Mouse (Mus musculus) macrophage (primary cell): ENCODE results near the gene Limd1. TPM values are rescaled to one million over a fixed set of nuclear protein-coding genes. Genes with fewer than 3 reads are reported as not detected.

Experiments used
- H3K27ac ChIP-seq: fragments of 350-480 bp; formaldehyde crosslinking; 2 replicates; pipeline ENCODE4 v1.9.0; 2021
- H3K36me3 ChIP-seq: fragments of 350-480 bp; formaldehyde crosslinking; 2 replicates; pipeline ENCODE4 v1.9.0; 2021; ENCODE audit errors: inconsistent target
- H3K4me3 ChIP-seq: fragments of 350-480 bp; formaldehyde crosslinking; 2 replicates; pipeline ENCODE4 v1.9.0; 2021; ENCODE audit errors: inconsistent target
- H3K79me2 ChIP-seq: fragments of 350-480 bp; formaldehyde crosslinking; 2 replicates; pipeline ENCODE4 v1.9.0; 2021; ENCODE audit errors: inconsistent target
- WGBS: methylation state at CpG from one replicate; pipeline ENCODE4 v1.1.7; 2026; ENCODE audit warnings: inconsistent platforms; ENCODE audit not compliant: missing documents; 5-methylcytosine and 5-hydroxymethylcytosine counted together
- polyA plus RNA-seq: library from polyadenylated mRNA; stranded (reverse); fragments of 250-400 nt; gene quantifications from 3 replicates; pipeline ENCODE4 v1.2.4, GENCODE M21; 2018; ENCODE audit warnings: inconsistent platforms

Gene Limd1
- polyA plus RNA-seq, 1 experiment from 2014 or later: 20.9 TPM

- H3K27ac ChIP-seq: no peak overlapping the region
- H3K36me3 ChIP-seq: peaks cover 61% of the 10 kb centered on the region
- no peaks in the 10 kb centered on the region for H3K79me2 ChIP-seq
- 82% methylated on average over 2 of the region's 2 CpGs for WGBS
- no peak overlapping the region for H3K4me3 ChIP-seq
Measured at GRCm38 (mm10) chr9:123515087-123515486, 36.6 kb downstream of the Limd1 start.

DNA sequence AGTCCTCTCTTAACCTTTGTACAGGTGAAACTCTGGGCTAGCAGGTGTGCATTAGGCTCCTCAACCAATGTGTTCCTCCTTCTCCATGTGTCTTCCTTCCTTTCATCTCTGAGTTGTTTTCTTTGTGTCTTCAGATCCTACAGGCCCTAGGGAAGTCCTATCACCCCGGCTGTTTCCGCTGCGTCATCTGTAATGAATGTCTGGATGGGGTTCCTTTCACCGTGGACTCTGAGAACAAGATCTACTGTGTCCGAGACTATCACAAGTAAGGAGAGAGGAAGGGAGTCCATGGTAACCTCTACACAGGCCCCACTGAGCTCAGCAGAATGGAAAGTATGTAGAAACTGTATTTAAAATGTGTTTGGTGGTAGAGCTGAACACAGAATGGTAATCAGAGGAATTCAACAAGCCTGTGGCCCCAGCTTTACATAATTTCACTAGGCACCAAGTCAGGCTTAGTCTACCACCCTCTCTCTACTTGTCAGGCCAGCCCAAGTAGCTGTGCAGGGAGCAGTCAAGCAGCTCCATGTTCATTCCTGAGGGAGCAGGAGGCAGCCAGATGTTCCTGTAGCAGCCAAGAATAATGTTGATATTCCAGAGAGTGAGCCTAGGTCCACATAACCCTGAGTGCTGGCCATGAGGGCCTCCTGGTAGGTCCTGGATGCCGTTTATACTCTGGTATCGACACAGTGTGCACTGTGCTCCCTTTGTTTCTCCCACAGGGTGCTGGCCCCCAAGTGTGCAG, 38.3 kb downstream of the Limd1 start:
- H3K36me3 ChIP-seq: peaks cover 56% of the 10 kb centered on the region
- 96% methylated on average over 7 of the region's 7 CpGs for WGBS
- H3K79me2 ChIP-seq: no peaks in the 10 kb centered on the region
- no peak overlapping the region for H3K4me3 ChIP-seq
- H3K27ac ChIP-seq: no peak overlapping the region

GRCm38 (mm10) chr9:123518969-123519894, 40.7 kb downstream of the Limd1 start:
- H3K36me3 ChIP-seq: peaks cover 46% of the 10 kb centered on the region
- WGBS: 28% methylated on average over 13 of the region's 13 CpGs
- H3K4me3 ChIP-seq: no peak overlapping the region
- no peak overlapping the region for H3K27ac ChIP-seq
- no peaks in the 10 kb centered on the region for H3K79me2 ChIP-seq

- H3K4me3 ChIP-seq: no peak overlapping the region
- WGBS: 83% methylated on average over 3 of the region's 3 CpGs
Measured at GRCm38 (mm10) chr9:123520735-123521134, 42.2 kb downstream of the Limd1 start.

GRCm38 (mm10) chr9:123523676-123524075, 45.2 kb downstream of the Limd1 start:
- Histone ChIP-seq H3K36me3 (peaks cover 21% of the 10 kb centered on the region), H3K79me2 (no peaks in the 10 kb centered on the region), H3K4me3 (no peak overlapping the region), H3K27ac (no peak overlapping the region)
- WGBS: 34% methylated on average over 3 of the region's 3 CpGs

More at GRCm38 (mm10) chr9:123520735-123521134, 42.2 kb downstream of the Limd1 start:
- Histone ChIP-seq H3K36me3 (peaks cover 46% of the 10 kb centered on the region), H3K79me2 (no peaks in the 10 kb centered on the region), H3K27ac (no peak overlapping the region)

DNA sequence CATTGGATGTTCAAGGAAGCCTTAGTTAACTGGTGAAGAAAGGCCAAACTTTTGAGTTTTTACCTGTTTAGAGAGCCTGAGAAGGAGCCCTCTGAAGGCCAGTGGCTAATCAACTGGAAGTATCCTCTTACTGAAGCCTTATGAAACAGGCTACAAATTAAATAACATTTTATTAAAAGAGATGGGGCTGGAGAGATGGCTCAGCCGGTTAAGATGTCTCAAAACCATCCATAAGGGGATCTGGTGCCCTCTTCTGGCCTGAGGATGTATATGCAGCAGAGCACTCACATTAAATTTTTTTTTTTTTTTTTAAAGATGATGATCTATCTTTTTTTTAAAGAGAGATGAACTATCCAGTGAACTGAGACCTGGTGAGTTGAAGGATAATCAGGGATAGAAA, 46.6 kb downstream of the Limd1 start:
- Histone ChIP-seq H3K4me3 (no peak overlapping the region), H3K27ac (no peak overlapping the region)
- 13% methylated on average over 1 of the region's 1 CpGs for WGBS

GRCm38 (mm10) chr9:123526502-123526901, 48.0 kb downstream of the Limd1 start:
- peaks cover 15% of the 10 kb centered on the region for H3K79me2 ChIP-seq
- H3K4me3 ChIP-seq: no peak overlapping the region
- 90% methylated on average over 5 of the region's 5 CpGs for WGBS
- H3K36me3 ChIP-seq: no peaks in the 10 kb centered on the region
- H3K27ac ChIP-seq: no peak overlapping the region

More for the DNA sequence above, 46.6 kb downstream of the Limd1 start:
- peaks cover 7% of the 10 kb centered on the region; the same call in 1 of the 2 replicates for H3K36me3 ChIP-seq
- H3K79me2 ChIP-seq: peaks cover 1% of the 10 kb centered on the region

GRCm38 (mm10) chr9:123528087-123528925, 49.8 kb downstream of the Limd1 start:
- Histone ChIP-seq H3K4me3 (peak overlapping the region; percentile 60), H3K36me3 (no peaks in the 10 kb centered on the region), H3K27ac (peak overlapping the region; percentile 82), H3K79me2 (peaks cover 33% of the 10 kb centered on the region)
- WGBS: 28% methylated on average over 6 of the region's 6 CpGs

DNA sequence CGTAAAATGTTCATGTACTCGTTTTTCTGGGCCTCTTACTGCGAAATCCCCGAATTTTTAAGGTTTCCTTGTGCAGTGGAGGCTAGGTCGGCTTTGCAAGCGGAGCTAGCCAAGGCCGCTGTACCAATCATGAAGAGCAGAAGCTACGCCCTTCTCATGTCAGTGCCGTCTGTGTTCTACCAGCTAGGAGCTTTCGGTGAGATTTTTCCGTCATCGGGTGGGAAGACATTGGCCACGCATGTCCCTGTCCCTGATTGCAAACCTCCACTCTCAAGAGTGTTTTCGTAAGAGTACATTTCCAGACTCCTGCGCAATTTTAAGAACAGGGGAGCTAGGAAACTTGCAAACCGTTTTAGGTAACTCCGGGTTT, 50.4 kb downstream of the Limd1 start:
- 0% methylated on average over 17 of the region's 17 CpGs for whole genome bisulfite sequencing
- peaks cover 40% of the 10 kb centered on the region for H3K79me2 ChIP-seq
- no peaks in the 10 kb centered on the region for H3K36me3 ChIP-seq
- peak overlapping the region; percentile 60 for H3K4me3 ChIP-seq
- H3K27ac ChIP-seq: peak overlapping the region; percentile 82

DNA sequence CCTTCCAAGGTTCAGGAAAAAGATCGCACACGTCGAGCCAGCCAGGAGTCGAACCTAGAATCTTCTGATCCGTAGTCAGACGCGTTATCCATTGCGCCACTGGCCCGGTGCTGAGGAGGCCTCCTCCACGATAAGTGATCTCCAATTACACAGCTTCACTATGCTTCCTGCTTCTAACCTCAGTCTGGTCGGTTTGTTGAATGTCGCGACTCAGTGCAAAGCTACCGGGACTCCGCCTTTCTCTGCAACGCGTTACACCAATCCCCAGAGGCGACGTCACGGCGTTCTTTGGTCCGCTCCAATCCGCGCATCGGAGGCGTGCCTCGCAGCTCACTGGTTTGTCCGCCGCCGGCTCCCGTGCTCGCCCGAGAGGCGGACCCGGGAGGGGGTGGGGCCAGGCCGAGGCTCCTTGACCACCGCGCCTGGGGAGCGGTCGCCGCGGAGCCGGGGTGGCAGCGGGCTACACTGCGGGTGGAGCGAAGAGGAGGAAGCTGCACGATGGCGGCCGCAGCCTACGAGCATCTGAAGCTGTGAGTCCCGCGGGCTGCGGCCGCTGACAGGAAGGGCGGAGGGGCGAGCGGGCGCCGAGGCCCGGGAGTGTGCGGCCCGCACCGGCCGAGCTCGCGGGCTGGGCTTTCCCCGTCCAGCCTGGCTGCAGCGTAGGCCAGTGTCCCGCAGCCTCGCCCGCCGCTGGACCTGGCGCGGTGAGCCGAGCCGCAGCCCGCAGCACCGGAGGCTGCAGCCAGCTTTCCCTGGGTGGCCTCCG, 51.1 kb downstream of the Limd1 start, which contains the start of gene Sacm1l:
Gene Sacm1l, plus strand, starts transcription at position 368 of the 766 bp plus-strand sequence.
- Histone ChIP-seq H3K79me2 (peaks cover 46% of the 10 kb centered on the region), H3K4me3 (peak within 1 kb of the TSS; percentile 69), H3K27ac (peak within 1 kb of the TSS; percentile 82), H3K36me3 (no peaks in the 10 kb centered on the region)
- under 1% methylated on average over 74 of the region's 79 CpGs for WGBS

- Histone ChIP-seq H3K4me3 (peak overlapping the region; percentile 69), H3K27ac (peak overlapping the region; percentile 48), H3K36me3 (no peaks in the 10 kb centered on the region), H3K79me2 (peaks cover 52% of the 10 kb centered on the region)
- under 1% methylated on average over 13 of the region's 13 CpGs for WGBS
Measured at GRCm38 (mm10) chr9:123530158-123530475, 51.6 kb downstream of the Limd1 start.

- Histone ChIP-seq H3K4me3 (peak overlapping the region; percentile 69), H3K27ac (peak overlapping the region; percentile 48), H3K79me2 (peaks cover 57% of the 10 kb centered on the region), H3K36me3 (no peaks in the 10 kb centered on the region)
- 34% methylated on average over 11 of the region's 11 CpGs for WGBS
Measured at GRCm38 (mm10) chr9:123530566-123531130, 52.1 kb downstream of the Limd1 start.

DNA sequence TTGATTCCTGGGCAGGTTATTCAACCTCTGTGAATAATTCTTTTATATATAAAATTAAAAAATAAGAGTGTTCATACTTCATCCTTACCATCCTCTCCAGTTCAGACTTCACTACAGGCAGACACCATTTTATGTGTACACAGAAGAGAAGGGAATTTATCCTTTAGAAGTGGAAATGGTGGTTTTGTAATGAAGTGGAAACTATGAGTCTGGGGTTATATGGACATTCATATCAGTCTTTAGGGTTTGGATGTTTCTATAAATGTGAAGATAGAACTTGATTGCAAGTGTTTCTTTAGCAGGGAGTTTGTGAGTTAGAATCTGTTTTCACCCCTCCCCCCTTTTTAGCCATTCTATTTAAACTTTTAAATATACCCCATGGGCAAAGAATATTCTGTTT, 52.7 kb downstream of the Limd1 start:
- peak overlapping the region; percentile 69 for H3K4me3 ChIP-seq

More for the DNA sequence above, 52.7 kb downstream of the Limd1 start:
- Histone ChIP-seq H3K79me2 (peaks cover 63% of the 10 kb centered on the region), H3K27ac (no peak overlapping the region), H3K36me3 (no peaks in the 10 kb centered on the region)
